Mouse (Mus musculus) embryonic facial prominence, embryonic 13.5 days (tissue): ENCODE data around the gene Gm21985. TPM values are rescaled to one million over a fixed set of nuclear protein-coding genes. Genes with fewer than 3 reads are reported as not detected.
"Not testable (repeated sequence)": the region's sequence is repeated elsewhere in the genome, so short reads cannot be mapped to it uniquely, and the experiment has no call there.

Experiments used
- ATAC-seq: fragments of 200-750 bp; cut with Nextera tagmentation; 2 replicates; pipeline ENCODE4 v1.8.0; 2017; ENCODE audit warnings: low read depth; ENCODE audit not compliant: insufficient number of reproducible peaks, insufficient read depth, low FRiP score, low TSS enrichment
- H3K27ac ChIP-seq: fragments of 300-500 bp; sonication (generic); 2 replicates; pipeline ENCODE4 v1.5.1; 2015; ENCODE audit warnings: moderate library complexity, mild to moderate bottlenecking, inconsistent platforms
- H3K27me3 ChIP-seq: fragments of 300-500 bp; sonication (generic); 2 replicates; pipeline ENCODE4 v1.6.1; 2015; ENCODE audit warnings: mild to moderate bottlenecking, inconsistent platforms
- H3K36me3 ChIP-seq: fragments of 300-500 bp; sonication (generic); 2 replicates; pipeline ENCODE4 v1.6.1; 2015; ENCODE audit warnings: mild to moderate bottlenecking, inconsistent platforms
- H3K4me1 ChIP-seq: fragments of 300-500 bp; sonication (generic); 2 replicates; pipeline ENCODE4 v1.6.1; 2015; ENCODE audit warnings: inconsistent platforms
- H3K4me2 ChIP-seq: fragments of 300-500 bp; sonication (generic); 2 replicates; pipeline ENCODE4 v1.6.1; 2015; ENCODE audit warnings: moderate library complexity, mild to moderate bottlenecking, inconsistent platforms
- H3K4me3 ChIP-seq: fragments of 300-500 bp; sonication (generic); 2 replicates; pipeline ENCODE4 v1.5.1; 2015; ENCODE audit warnings: mild to moderate bottlenecking, inconsistent platforms
- H3K9ac ChIP-seq: fragments of 300-500 bp; sonication (generic); 2 replicates; pipeline ENCODE4 v1.6.1; 2015; ENCODE audit warnings: mild to moderate bottlenecking, inconsistent platforms
- H3K9me3 ChIP-seq: fragments of 300-500 bp; sonication (generic); 2 replicates; pipeline ENCODE4 v1.6.1; 2016; ENCODE audit warnings: inconsistent platforms
- WGBS: fragments of 180-500 bp; shearing (Covaris S2); methylation state at CpG from one replicate; pipeline ENCODE4 v1.1.7; 2015; ENCODE audit warnings: mixed read lengths; 5-methylcytosine and 5-hydroxymethylcytosine counted together
- polyA plus RNA-seq: library from polyadenylated mRNA; unstranded; fragments of >200 nt; fragmentation: Nextera tagmentation; extraction: Ambion mirVana; gene quantifications from 2 replicates; pipeline ENCODE4 v1.2.1, GENCODE M21; 2015

Gene Gm21985
- polyA plus RNA-seq, 1 experiment from 2014 or later, result not detected

- Histone ChIP-seq H3K27ac (no peak overlapping the region), H3K4me3 (no peak overlapping the region), H3K36me3 (no peaks in the 10 kb centered on the region), H3K4me1 (no peaks in the 10 kb centered on the region), H3K27me3 (no peaks in the 10 kb centered on the region), H3K4me2 (no peak overlapping the region), H3K9ac (no peak overlapping the region), H3K9me3 (no peaks in the 10 kb centered on the region)
- 83% methylated on average over 4 of the region's 4 CpGs for WGBS
- no peak for ATAC-seq
Measured at GRCm38 (mm10) chr2:112429665-112430064, 163.6 kb downstream of the Gm21985 start.

DNA sequence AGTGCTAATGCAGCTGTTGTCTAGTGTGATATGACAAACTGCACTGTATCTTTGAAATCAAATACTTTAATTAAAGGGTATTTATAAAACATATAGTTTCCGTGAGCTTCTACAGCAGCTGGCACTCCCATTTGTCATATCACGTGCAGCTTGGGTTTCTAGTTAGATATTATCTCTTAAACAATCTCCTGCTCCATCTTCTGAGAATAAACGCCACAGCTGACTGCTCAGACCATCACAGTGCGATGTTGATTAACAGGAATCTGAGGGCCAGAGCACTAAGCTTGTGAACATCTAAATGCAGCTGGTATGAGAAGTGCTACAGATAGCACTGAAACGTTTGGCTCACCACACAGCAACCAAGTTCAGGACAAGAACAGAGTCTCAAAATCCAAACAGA is 164.3 kb downstream of the Gm21985 start:
- H3K36me3 ChIP-seq, result no peaks in the 10 kb centered on the region
- no peaks in the 10 kb centered on the region for H3K9me3 ChIP-seq
- no peak overlapping the region for H3K4me2 ChIP-seq
- no peak overlapping the region for H3K27ac ChIP-seq
- no peaks in the 10 kb centered on the region for H3K27me3 ChIP-seq
- ATAC-seq, result no peak
- no peak overlapping the region for H3K9ac ChIP-seq
- no peak overlapping the region for H3K4me3 ChIP-seq
- 52% methylated on average over 5 of the region's 5 CpGs for WGBS
- no peaks in the 10 kb centered on the region for H3K4me1 ChIP-seq

DNA sequence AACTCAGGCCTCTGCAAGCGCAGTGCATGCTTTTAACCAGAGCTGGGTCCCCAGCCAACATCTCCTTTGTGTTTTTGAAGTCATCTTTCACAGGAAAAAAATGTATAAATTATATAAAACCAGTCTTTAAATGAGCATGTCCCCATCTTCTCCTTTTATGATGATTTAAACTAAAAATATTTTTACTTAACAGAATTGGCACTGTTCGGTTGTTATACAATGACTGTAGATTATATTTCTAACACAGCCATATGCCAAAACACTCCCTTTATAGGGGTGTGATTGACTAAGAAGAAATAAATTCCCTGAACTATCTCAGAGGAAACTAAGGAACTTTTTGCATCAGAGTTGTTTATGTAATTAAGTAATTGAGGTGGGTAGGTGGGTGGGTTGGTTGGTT is 166.4 kb downstream of the Gm21985 start:
- no peak for ATAC-seq
- no peaks in the 10 kb centered on the region for H3K4me1 ChIP-seq
- no peak overlapping the region for H3K4me3 ChIP-seq
- H3K27ac ChIP-seq, result no peak overlapping the region
- no peak overlapping the region for H3K4me2 ChIP-seq
- no peaks in the 10 kb centered on the region for H3K9me3 ChIP-seq
- no peaks in the 10 kb centered on the region for H3K36me3 ChIP-seq
- no peak overlapping the region for H3K9ac ChIP-seq
- H3K27me3 ChIP-seq, result no peaks in the 10 kb centered on the region
- WGBS, result 85% methylated on average over 2 of the region's 2 CpGs

GRCm38 (mm10) chr2:112433359-112433758 is 167.2 kb downstream of the Gm21985 start:
- Histone ChIP-seq H3K9ac (no peak overlapping the region), H3K36me3 (no peaks in the 10 kb centered on the region), H3K9me3 (no peaks in the 10 kb centered on the region), H3K4me1 (no peaks in the 10 kb centered on the region), H3K4me3 (no peak overlapping the region), H3K27me3 (no peaks in the 10 kb centered on the region), H3K4me2 (no peak overlapping the region), H3K27ac (no peak overlapping the region)
- 64% methylated on average over 2 of the region's 2 CpGs for WGBS
- no peak for ATAC-seq

DNA sequence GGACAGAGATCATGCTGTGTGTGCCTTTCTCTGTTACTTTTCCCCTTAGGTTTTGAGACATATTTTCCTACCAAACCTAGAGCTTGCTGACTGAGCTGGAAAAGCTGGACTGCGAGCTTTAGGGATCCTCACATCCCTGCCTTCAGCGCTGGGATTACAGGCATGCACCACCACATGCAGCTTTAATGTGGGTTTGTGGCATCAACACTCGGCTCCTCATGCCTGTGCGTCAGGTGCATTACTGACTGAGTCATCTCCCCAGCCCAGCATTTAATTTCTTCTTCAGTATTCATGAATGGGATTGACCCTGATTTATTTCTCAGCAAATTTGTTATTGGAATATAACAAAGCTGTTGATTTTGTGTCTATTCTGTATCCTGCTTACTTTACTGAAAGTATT is 170.2 kb downstream of the Gm21985 start:
- Histone ChIP-seq H3K27me3 (no peaks in the 10 kb centered on the region), H3K9ac (no peak overlapping the region), H3K4me2 (no peak overlapping the region), H3K4me3 (no peak overlapping the region), H3K36me3 (no peaks in the 10 kb centered on the region), H3K9me3 (no peaks in the 10 kb centered on the region), H3K4me1 (no peaks in the 10 kb centered on the region), H3K27ac (no peak overlapping the region)
- 73% methylated on average over 4 of the region's 4 CpGs for WGBS
- ATAC-seq, result no peak

DNA sequence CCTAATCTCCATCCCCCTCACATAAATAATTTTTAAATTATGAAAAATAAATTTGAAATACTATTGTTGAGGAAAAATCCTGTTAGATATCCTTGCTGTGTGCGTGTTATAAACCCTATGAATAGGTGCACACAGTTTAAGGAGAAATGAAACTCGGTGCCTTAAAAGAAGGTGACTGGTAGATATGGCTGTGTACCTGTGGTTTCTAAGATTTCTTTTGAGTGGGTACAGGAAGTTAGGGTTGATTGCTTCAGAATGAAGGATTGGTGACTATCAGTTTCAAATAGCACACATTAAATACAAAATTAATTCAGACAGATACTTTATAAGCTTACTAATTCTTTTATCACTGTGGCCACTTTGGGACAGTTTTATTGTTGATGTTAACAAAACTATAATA is 171.5 kb downstream of the Gm21985 start:
- H3K9ac ChIP-seq, result no peak overlapping the region
- 86% methylated on average over 2 of the region's 2 CpGs for WGBS
- H3K4me2 ChIP-seq, result no peak overlapping the region
- H3K9me3 ChIP-seq, result no peaks in the 10 kb centered on the region
- H3K36me3 ChIP-seq, result no peaks in the 10 kb centered on the region
- ATAC-seq, result no peak
- no peak overlapping the region for H3K4me3 ChIP-seq
- no peaks in the 10 kb centered on the region for H3K4me1 ChIP-seq
- no peak overlapping the region for H3K27ac ChIP-seq
- no peaks in the 10 kb centered on the region for H3K27me3 ChIP-seq

DNA sequence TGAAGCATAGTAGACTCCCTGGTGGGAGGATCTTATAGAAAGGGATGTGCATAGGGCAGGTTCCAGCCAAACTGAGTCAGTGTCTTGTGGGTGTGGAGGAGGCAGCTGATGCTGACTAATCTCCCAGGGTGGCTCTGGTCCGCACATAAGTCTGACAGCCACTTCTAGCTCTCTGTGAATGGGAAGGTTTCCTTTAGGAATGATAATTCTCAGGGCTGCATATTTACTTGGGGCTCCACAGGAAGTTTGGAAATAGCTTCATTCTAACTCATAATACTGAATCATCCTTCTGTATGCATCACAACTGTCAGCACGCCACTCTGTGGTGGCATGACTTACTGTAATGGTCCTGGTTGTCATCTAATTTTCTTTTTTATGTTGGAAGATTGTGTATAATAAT is 177.4 kb downstream of the Gm21985 start:
- Histone ChIP-seq H3K4me2 (no peak overlapping the region), H3K27ac (no peak overlapping the region), H3K9ac (no peak overlapping the region), H3K27me3 (no peaks in the 10 kb centered on the region), H3K4me1 (no peaks in the 10 kb centered on the region), H3K4me3 (no peak overlapping the region), H3K9me3 (no peaks in the 10 kb centered on the region), H3K36me3 (no peaks in the 10 kb centered on the region)
- ATAC-seq, result no peak
- WGBS, result 64% methylated on average over 2 of the region's 2 CpGs

DNA sequence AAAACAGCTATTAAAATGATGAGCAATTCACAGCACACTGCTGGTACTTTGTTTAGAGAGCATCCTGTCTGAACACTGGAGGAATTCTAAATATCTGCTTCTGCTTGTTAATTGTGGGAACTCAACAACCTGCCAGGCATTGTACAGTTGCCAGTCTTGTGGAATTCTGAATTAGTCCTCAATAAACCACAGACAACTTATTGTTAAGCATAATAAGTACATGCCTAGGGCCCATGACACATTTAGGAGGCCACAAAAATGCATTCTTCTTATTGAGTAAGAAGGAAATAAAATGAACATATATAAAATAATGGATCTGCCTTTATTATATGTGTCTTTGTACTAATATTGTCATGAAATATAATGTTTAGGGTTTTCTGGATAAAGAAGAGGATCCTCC is 179.4 kb downstream of the Gm21985 start:
- Histone ChIP-seq H3K4me3 (no peak overlapping the region), H3K36me3 (no peaks in the 10 kb centered on the region), H3K4me2 (no peak overlapping the region), H3K4me1 (no peaks in the 10 kb centered on the region), H3K27ac (no peak overlapping the region), H3K27me3 (no peaks in the 10 kb centered on the region), H3K9me3 (no peaks in the 10 kb centered on the region), H3K9ac (no peak overlapping the region)
- ATAC-seq, result no peak

- H3K4me3 ChIP-seq, ATAC-seq, H3K4me2 ChIP-seq, H3K4me1 ChIP-seq, H3K27ac ChIP-seq, H3K9me3 ChIP-seq, H3K36me3 ChIP-seq, H3K27me3 ChIP-seq, H3K9ac ChIP-seq: not testable (repeated sequence)
- 70% methylated on average over 4 of the region's 4 CpGs for WGBS
Measured at GRCm38 (mm10) chr2:112448046-112448445, 181.9 kb downstream of the Gm21985 start.

GRCm38 (mm10) chr2:112448510-112449059 is 182.5 kb downstream of the Gm21985 start:
- Histone ChIP-seq H3K4me3 (no peak overlapping the region), H3K9ac (no peak overlapping the region), H3K27me3 (no peaks in the 10 kb centered on the region), H3K27ac (no peak overlapping the region), H3K4me2 (no peak overlapping the region), H3K36me3 (no peaks in the 10 kb centered on the region), H3K9me3 (no peaks in the 10 kb centered on the region), H3K4me1 (no peaks in the 10 kb centered on the region)
- no peak for ATAC-seq

GRCm38 (mm10) chr2:112449597-112450296 is 183.6 kb downstream of the Gm21985 start:
- no peaks in the 10 kb centered on the region for H3K27me3 ChIP-seq
- no peaks in the 10 kb centered on the region for H3K9me3 ChIP-seq
- H3K36me3 ChIP-seq, result no peaks in the 10 kb centered on the region
- no peak for ATAC-seq
- no peak overlapping the region for H3K27ac ChIP-seq
- WGBS, result 32% methylated on average over 4 of the region's 4 CpGs
- no peak overlapping the region for H3K4me3 ChIP-seq
- H3K4me1 ChIP-seq, result peaks cover 2% of the 10 kb centered on the region; the same call in 1 of the 2 replicates
- no peak overlapping the region for H3K4me2 ChIP-seq
- no peak overlapping the region for H3K9ac ChIP-seq

GRCm38 (mm10) chr2:112452513-112452912 is 186.4 kb downstream of the Gm21985 start:
- not testable (repeated sequence) for H3K9me3 ChIP-seq, H3K27ac ChIP-seq, H3K9ac ChIP-seq, H3K4me2 ChIP-seq, H3K36me3 ChIP-seq, H3K27me3 ChIP-seq, H3K4me1 ChIP-seq, H3K4me3 ChIP-seq, ATAC-seq
